8 mouse cellular contexts compared by ENCODE assay signal in genomic region chr7:100931316-100931925, GRCm38 (mm10). TPM values are rescaled to one million over a fixed set of nuclear protein-coding genes. Genes with fewer than 3 reads are reported as not detected.
DNase-seq lines count a peak whose midpoint lies in the region; ATAC-seq and TF ChIP-seq lines count a peak whose summit lies in the region.

No protein-coding gene starts in this region.

- H3K4me2 ChIP-seq in heart, embryonic 16.5 days (ENCODE audit: low read depth, low read length): peak overlapping the region; percentile 90
- peak overlapping the region; percentile 99 for H3K4me2 ChIP-seq in limb, embryonic 13.5 days (replicated peaks)

- TF ChIP-seq CTCF in bone marrow, adult 2 months (IDR thresholded peaks at IDR 0.05; ENCODE audit: control insufficient read depth, insufficient read depth, low read length): no peak
- TF ChIP-seq CTCF in olfactory bulb, adult 2 months (IDR thresholded peaks at IDR 0.05; ENCODE audit: insufficient read depth, low read depth, low read length): no peak

- no peak for TF ChIP-seq POLR2A in bone marrow, adult 2 months (IDR thresholded peaks at IDR 0.05; ENCODE audit: borderline replicate concordance, control insufficient read depth, low read depth, low read length)
- TF ChIP-seq POLR2A in olfactory bulb, adult 2 months (IDR thresholded peaks at IDR 0.05; ENCODE audit: insufficient read depth, low read depth, low read length): no peak; the same call in 1 of the 2 replicates

- no peaks in the 10 kb centered on the region for H3K9me3 ChIP-seq in heart, embryonic 16.5 days (replicated peaks; ENCODE audit: control insufficient read depth, low read length)
- no peaks in the 10 kb centered on the region for H3K9me3 ChIP-seq in limb, embryonic 13.5 days

- peak overlapping the region; percentile 13; the same call in 1 of the 2 replicates for H3K27ac ChIP-seq in bone marrow, adult 2 months (ENCODE audit: control insufficient read depth, insufficient read depth, low read depth, low read length, poor library complexity)
- H3K27ac ChIP-seq in heart, embryonic 16.5 days (ENCODE audit: low read length): peak overlapping the region; percentile 93
- H3K27ac ChIP-seq in limb, embryonic 13.5 days: peak overlapping the region; percentile 99
- peak overlapping the region; percentile 72 for H3K27ac ChIP-seq in olfactory bulb, adult 2 months (ENCODE audit: insufficient read depth, low read depth, low read length)

- no peaks in the 10 kb centered on the region for H3K36me3 ChIP-seq in heart, embryonic 16.5 days (ENCODE audit: control insufficient read depth, insufficient read depth)
- H3K36me3 ChIP-seq in limb, embryonic 13.5 days: peaks cover 20% of the 10 kb centered on the region

- no peaks in the 10 kb centered on the region for H3K4me1 ChIP-seq in bone marrow, adult 2 months (ENCODE audit: control insufficient read depth, insufficient read depth, low read length)
- peaks cover 42% of the 10 kb centered on the region for H3K4me1 ChIP-seq in heart, embryonic 16.5 days (ENCODE audit: control insufficient read depth, insufficient read depth, low read length)
- H3K4me1 ChIP-seq in limb, embryonic 13.5 days: peaks cover 48% of the 10 kb centered on the region
- H3K4me1 ChIP-seq in olfactory bulb, adult 2 months (ENCODE audit: control insufficient read depth, insufficient read depth, low read length): peaks cover 45% of the 10 kb centered on the region

- H3K9ac ChIP-seq in heart, embryonic 16.5 days (ENCODE audit: low read length): peak overlapping the region; percentile 95
- H3K9ac ChIP-seq in limb, embryonic 13.5 days: peak overlapping the region; percentile 98

- WGBS in bone marrow, adult 2 months: 2% methylated on average over 71 of the region's 73 CpGs
- 0% methylated on average over 53 of the region's 73 CpGs for WGBS in heart, embryonic 16.5 days
- under 1% methylated on average over 73 of the region's 73 CpGs for WGBS in limb, embryonic 13.5 days
- WGBS in olfactory bulb, adult 2 months: under 1% methylated on average over 73 of the region's 73 CpGs

- H3K4me3 ChIP-seq in bone marrow, adult 2 months (replicated peaks; ENCODE audit: control insufficient read depth, low read depth, low read length): peak overlapping the region; percentile 10
- peak overlapping the region; percentile 67 for H3K4me3 ChIP-seq in heart, embryonic 16.5 days (ENCODE audit: low read length)
- peak overlapping the region; percentile 93 for H3K4me3 ChIP-seq in limb, embryonic 13.5 days
- H3K4me3 ChIP-seq in olfactory bulb, adult 2 months (ENCODE audit: insufficient read depth, low read depth, low read length): peak overlapping the region; percentile 67

- peak; percentile 66 for DNase-seq in kidney, adult 18-20 months
- no peak for DNase-seq in kidney, adult 9 months
- DNase-seq in embryo, embryonic 9.5 days (ENCODE audit: extremely low spot score): no peak
- DNase-seq in left cerebral cortex, adult 8-10 months (ENCODE audit: low spot score in 2 of 2): no peak

- peaks cover 2% of the 10 kb centered on the region; the same call in 1 of the 2 replicates for H3K27me3 ChIP-seq in heart, embryonic 16.5 days (ENCODE audit: control insufficient read depth, insufficient read depth, low read length)
- H3K27me3 ChIP-seq in limb, embryonic 13.5 days: no peaks in the 10 kb centered on the region

- ATAC-seq in heart, embryonic 16.5 days (replicated peaks; ENCODE audit: extremely low read depth, insufficient read depth, low FRiP score): peak; percentile 3; the same call in 1 of the 2 replicates
- peak; percentile 17; the same call in 1 of the 2 replicates for ATAC-seq in limb, embryonic 13.5 days (ENCODE audit: low FRiP score, low read depth)

RNA-seq across cellular contexts. Expression of gene Arhgef17, which starts 0.5 kb away (rescaled TPM):
- 2.6 and 8.9 TPM in 2 replicates for polyA plus RNA-seq in bone marrow, adult 2 months (2011; ENCODE audit: insufficient read depth, insufficient read length, low replicate concordance, missing spikeins)
- 5.1 and 6.5 TPM in 2 replicates for polyA plus RNA-seq in heart, embryonic 16.5 days (2015; fragmentation: Nextera tagmentation; extraction: Ambion mirVana)
- polyA plus RNA-seq in limb, embryonic 13.5 days (2015; fragmentation: Nextera tagmentation; extraction: Ambion mirVana): 7.9 and 8.0 TPM in 2 replicates
- polyA plus RNA-seq in olfactory bulb, adult 2 months (2012; ENCODE audit: insufficient read depth, insufficient read length, low replicate concordance, missing spikeins): not detected in 2 replicates
- 100 to 1,000 TPM; 138 to 145 (median 141) TPM for total RNA-seq in left cerebral cortex, adult 8-10 months (2022)

RNA-seq across cellular contexts. Expression of gene P2ry6, which starts 43.0 kb away (rescaled TPM):
- polyA plus RNA-seq in bone marrow, adult 2 months (2011; ENCODE audit: insufficient read depth, insufficient read length, low replicate concordance, missing spikeins): 1.3 TPM in 2 replicates
- polyA plus RNA-seq in heart, embryonic 16.5 days (2015; fragmentation: Nextera tagmentation; extraction: Ambion mirVana): 5.1 and 5.8 TPM in 2 replicates
- polyA plus RNA-seq in limb, embryonic 13.5 days (2015; fragmentation: Nextera tagmentation; extraction: Ambion mirVana): 4.7 and 5.6 TPM in 2 replicates
- not detected in 2 replicates for polyA plus RNA-seq in olfactory bulb, adult 2 months (2012; ENCODE audit: insufficient read depth, insufficient read length, low replicate concordance, missing spikeins)
- total RNA-seq in left cerebral cortex, adult 8-10 months (2022): 1 to 10 TPM; 2.0 to 7.4 (median 4.9) TPM

Comparison
In these comparisons a context has a peak if more than half of its experiments do, and no peak if none do; other contexts are left out.
1. H3K27ac ChIP-seq: peak in every context shown above with its lines; median percentile 99 in limb, embryonic 13.5 days; 93 in heart, embryonic 16.5 days; 72 in olfactory bulb, adult 2 months; 13 in bone marrow, adult 2 months.
2. H3K4me3 ChIP-seq: peak in every context shown above with its lines; median percentile 93 in limb, embryonic 13.5 days; 67 in heart, embryonic 16.5 days; 67 in olfactory bulb, adult 2 months; 10 in bone marrow, adult 2 months.